Mouse (Mus musculus) neural tube, embryonic 15.5 days (tissue): ENCODE results near the gene Ntn4. TPM values are rescaled to one million over a fixed set of nuclear protein-coding genes. Genes with fewer than 3 reads are reported as not detected.
A peak's percentile ranks its signal among the peaks of the same experiment; 100 is the strongest.

Experiments
- ATAC-seq: fragments of 200-750 bp; cut with Nextera tagmentation; 2 replicates; pipeline ENCODE4 v1.8.0; 2017; ENCODE audit warnings: mild to moderate bottlenecking, moderate TSS enrichment, moderate library complexity; ENCODE audit not compliant: low FRiP score
- H3K27ac ChIP-seq: fragments of 300-500 bp; sonication (generic); replicated peaks from 2 replicates; pipeline ENCODE4 v1.5.1; 2015; ENCODE audit warnings: mild to moderate bottlenecking, inconsistent platforms
- H3K27me3 ChIP-seq: fragments of 300-500 bp; sonication (generic); replicated peaks from 2 replicates; pipeline ENCODE4 v1.6.1; 2015; ENCODE audit warnings: inconsistent platforms
- H3K36me3 ChIP-seq: fragments of 300-500 bp; sonication (generic); 2 replicates; pipeline ENCODE4 v1.6.1; 2015; ENCODE audit warnings: inconsistent platforms
- H3K4me1 ChIP-seq: fragments of 300-500 bp; sonication (generic); 2 replicates; pipeline ENCODE4 v1.6.1; 2015; ENCODE audit warnings: inconsistent platforms
- H3K4me2 ChIP-seq: fragments of 300-500 bp; sonication (generic); 2 replicates; pipeline ENCODE4 v1.6.1; 2015; ENCODE audit warnings: inconsistent platforms, mild to moderate bottlenecking, moderate library complexity
- H3K4me3 ChIP-seq: fragments of 300-500 bp; sonication (generic); replicated peaks from 2 replicates; pipeline ENCODE4 v1.5.1; 2015; ENCODE audit warnings: mild to moderate bottlenecking, inconsistent platforms
- H3K9ac ChIP-seq: fragments of 300-500 bp; sonication (generic); replicated peaks from 2 replicates; pipeline ENCODE4 v1.6.1; 2015; ENCODE audit warnings: mild to moderate bottlenecking, inconsistent platforms
- H3K9me3 ChIP-seq: fragments of 300-500 bp; sonication (generic); replicated peaks from 2 replicates; pipeline ENCODE4 v1.6.1; 2016; ENCODE audit warnings: inconsistent platforms
- WGBS: fragments of 180-500 bp; shearing (Covaris S2); methylation state at CpG from one replicate; pipeline ENCODE4 v1.1.7; 2015; ENCODE audit warnings: mixed read lengths; 5-methylcytosine and 5-hydroxymethylcytosine counted together
- polyA plus RNA-seq: library from polyadenylated mRNA; unstranded; fragments of >200 nt; fragmentation: Nextera tagmentation; extraction: Ambion mirVana; gene quantifications from 2 replicates; pipeline ENCODE4 v1.2.1, GENCODE M21; 2015

Gene Ntn4
- polyA plus RNA-seq, 1 experiment from 2014 or later = 0.59 TPM

DNA sequence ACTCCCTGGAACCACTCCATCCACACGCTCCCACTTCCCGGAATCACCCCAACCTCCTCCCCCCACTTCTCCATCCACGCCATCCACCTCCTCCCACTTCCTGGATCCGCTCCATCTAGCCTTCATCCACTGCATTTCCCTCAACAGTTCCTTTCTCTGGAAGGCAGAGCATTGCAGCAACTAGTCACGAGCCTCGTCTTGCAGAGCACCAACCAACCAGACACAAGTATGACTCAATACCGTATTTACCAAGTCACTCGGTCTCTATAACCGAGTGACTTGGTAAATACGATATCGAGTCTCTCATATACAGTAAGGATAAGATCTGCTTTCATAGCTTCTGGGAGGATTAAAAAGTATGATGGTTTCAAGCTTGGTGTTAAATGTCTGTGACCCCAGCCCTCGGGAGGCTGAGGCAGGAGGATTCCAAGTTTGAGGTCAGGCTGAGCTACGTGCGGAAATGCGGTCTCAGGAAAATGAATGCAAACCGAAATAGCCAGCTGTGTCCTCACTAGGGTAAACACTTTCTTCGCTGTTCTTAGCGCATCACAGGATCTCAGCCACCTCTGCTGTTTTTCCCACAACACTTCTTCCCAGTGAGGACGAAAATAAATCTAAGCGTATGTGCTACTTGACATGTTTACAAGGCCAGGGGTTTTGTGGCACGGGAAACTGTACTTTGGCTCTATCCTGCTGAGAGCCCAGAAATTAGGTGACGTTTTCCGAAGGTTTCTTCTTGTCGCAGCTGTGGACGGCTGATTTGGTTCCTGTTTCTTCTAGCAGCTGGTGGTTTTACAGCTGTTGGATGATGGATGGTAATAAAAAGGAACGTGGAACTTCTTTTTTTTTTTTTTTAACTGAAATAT lies 48.1 kb downstream of the Ntn4 start:
- ATAC-seq = no peak
- no peak overlapping the region for H3K4me2 ChIP-seq
- no peak overlapping the region for H3K4me3 ChIP-seq
- no peak overlapping the region for H3K9ac ChIP-seq
- H3K27ac ChIP-seq = no peak overlapping the region
- no peaks in the 10 kb centered on the region for H3K27me3 ChIP-seq
- H3K9me3 ChIP-seq = no peaks in the 10 kb centered on the region
- 73% methylated on average over 26 of the region's 26 CpGs for WGBS
- H3K4me1 ChIP-seq = 0 out of 2 replicates have a peak, but pooled peaks cover 4% of the 10 kb centered on the region
- H3K36me3 ChIP-seq = peaks cover 4% of the 10 kb centered on the region

DNA sequence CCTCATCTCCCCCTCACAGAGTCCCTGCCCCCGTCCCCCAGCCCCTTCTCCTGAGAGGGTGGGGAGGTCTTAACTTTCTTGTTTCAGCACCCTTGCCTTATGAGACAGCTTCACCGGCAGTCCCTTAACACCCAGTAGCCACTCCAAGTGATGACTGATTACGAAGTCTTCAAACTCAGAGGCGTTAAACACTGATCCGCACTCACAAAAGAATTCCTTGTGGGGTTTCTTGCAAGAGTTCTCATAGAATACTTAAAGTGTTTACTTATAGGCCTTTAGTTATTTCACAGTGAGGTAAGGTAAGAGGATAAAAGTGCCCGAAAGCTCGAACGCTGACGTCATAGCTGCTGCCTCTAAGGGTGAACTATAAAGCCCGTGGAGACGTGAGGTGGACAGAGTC lies 50.9 kb downstream of the Ntn4 start:
- no peaks in the 10 kb centered on the region for H3K27me3 ChIP-seq
- WGBS = 73% methylated on average over 11 of the region's 11 CpGs
- no peaks in the 10 kb centered on the region for H3K9me3 ChIP-seq
- no peak overlapping the region for H3K4me3 ChIP-seq
- no peak for ATAC-seq
- H3K36me3 ChIP-seq = no peaks in the 10 kb centered on the region
- H3K4me2 ChIP-seq = no peak overlapping the region
- H3K4me1 ChIP-seq = 0 out of 2 replicates have a peak, but pooled peaks cover 4% of the 10 kb centered on the region
- no peak overlapping the region for H3K27ac ChIP-seq
- H3K9ac ChIP-seq = no peak overlapping the region

GRCm38 (mm10) chr10:93695043-93695791 lies 54.7 kb downstream of the Ntn4 start:
- no peak overlapping the region for H3K27ac ChIP-seq
- H3K4me1 ChIP-seq = no peaks in the 10 kb centered on the region
- H3K4me2 ChIP-seq = peak overlapping the region; percentile 11; the same call in 1 of the 2 replicates
- no peak for ATAC-seq
- no peaks in the 10 kb centered on the region for H3K36me3 ChIP-seq
- no peak overlapping the region for H3K9ac ChIP-seq
- WGBS = 57% methylated on average over 21 of the region's 21 CpGs
- H3K27me3 ChIP-seq = no peaks in the 10 kb centered on the region
- H3K9me3 ChIP-seq = no peaks in the 10 kb centered on the region
- H3K4me3 ChIP-seq = no peak overlapping the region

GRCm38 (mm10) chr10:93696001-93696400 lies 55.5 kb downstream of the Ntn4 start:
- Histone ChIP-seq H3K4me3 (no peak overlapping the region), H3K9ac (no peak overlapping the region), H3K36me3 (no peaks in the 10 kb centered on the region), H3K27me3 (no peaks in the 10 kb centered on the region), H3K4me2 (no peak overlapping the region), H3K4me1 (no peaks in the 10 kb centered on the region), H3K9me3 (no peaks in the 10 kb centered on the region), H3K27ac (no peak overlapping the region)
- no peak for ATAC-seq
- WGBS = 95% methylated on average over 4 of the region's 4 CpGs

- Histone ChIP-seq H3K4me3 (no peak overlapping the region), H3K27me3 (no peaks in the 10 kb centered on the region), H3K4me2 (no peak overlapping the region), H3K4me1 (no peaks in the 10 kb centered on the region), H3K36me3 (no peaks in the 10 kb centered on the region), H3K9me3 (no peaks in the 10 kb centered on the region), H3K27ac (no peak overlapping the region), H3K9ac (no peak overlapping the region)
- 92% methylated on average over 10 of the region's 10 CpGs for WGBS
- ATAC-seq = no peak
These were observed 57.5 kb downstream of the Ntn4 start for GRCm38 (mm10) chr10:93697866-93698483.

DNA sequence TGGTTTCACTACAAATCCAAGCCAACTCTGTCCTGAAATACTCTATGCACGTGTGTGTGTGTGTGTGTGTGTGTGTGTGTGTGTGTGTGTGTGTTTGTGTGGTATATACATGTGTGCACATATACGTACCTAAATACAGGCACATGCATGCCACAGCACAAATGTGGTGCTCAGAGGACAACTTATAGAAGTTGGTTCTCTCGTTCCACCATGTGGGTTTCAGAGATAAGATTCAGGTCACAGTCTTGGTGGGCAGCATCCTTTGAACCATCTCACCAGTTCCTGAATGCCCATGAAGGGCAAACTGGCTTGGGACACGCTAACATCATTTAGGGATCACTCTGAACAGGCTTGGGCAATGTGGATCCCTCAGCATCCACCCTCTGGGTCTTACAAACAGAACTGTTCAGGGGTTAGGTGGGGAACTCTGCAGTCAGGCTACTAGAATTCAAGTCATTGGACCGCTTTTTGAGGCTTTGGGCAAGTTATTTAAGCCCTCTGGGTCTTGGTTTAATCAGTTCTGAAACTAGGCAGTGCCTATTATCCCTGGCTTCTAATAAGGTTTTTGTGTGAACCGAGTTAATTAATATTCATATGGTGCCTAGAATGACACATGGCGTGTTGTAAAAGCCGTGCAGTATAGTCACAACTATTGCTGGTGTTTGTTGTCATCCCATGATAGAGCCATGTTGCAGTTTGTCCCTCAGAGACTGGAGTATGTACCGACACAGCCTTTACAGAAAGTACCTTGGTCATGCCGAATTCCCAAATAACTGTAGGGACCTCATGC lies 59.4 kb downstream of the Ntn4 start:
- Histone ChIP-seq H3K9ac (no peak overlapping the region), H3K4me1 (no peaks in the 10 kb centered on the region), H3K9me3 (no peaks in the 10 kb centered on the region), H3K4me3 (no peak overlapping the region), H3K27ac (no peak overlapping the region), H3K36me3 (no peaks in the 10 kb centered on the region), H3K4me2 (no peak overlapping the region), H3K27me3 (no peaks in the 10 kb centered on the region)
- 73% methylated on average over 10 of the region's 10 CpGs for WGBS
- ATAC-seq = no peak

- Histone ChIP-seq H3K4me1 (no peaks in the 10 kb centered on the region), H3K36me3 (no peaks in the 10 kb centered on the region), H3K9ac (no peak overlapping the region), H3K27ac (no peak overlapping the region), H3K9me3 (no peaks in the 10 kb centered on the region), H3K27me3 (no peaks in the 10 kb centered on the region), H3K4me2 (no peak overlapping the region), H3K4me3 (no peak overlapping the region)
- WGBS = 80% methylated on average over 21 of the region's 21 CpGs
- no peak for ATAC-seq
These were observed 60.3 kb downstream of the Ntn4 start for GRCm38 (mm10) chr10:93700589-93701363.

GRCm38 (mm10) chr10:93703946-93704345 lies 63.5 kb downstream of the Ntn4 start:
- WGBS = 92% methylated on average over 4 of the region's 4 CpGs
- Histone ChIP-seq H3K4me2 (no peak overlapping the region), H3K27me3 (no peaks in the 10 kb centered on the region), H3K9ac (no peak overlapping the region), H3K4me3 (no peak overlapping the region), H3K36me3 (no peaks in the 10 kb centered on the region), H3K4me1 (no peaks in the 10 kb centered on the region), H3K9me3 (no peaks in the 10 kb centered on the region), H3K27ac (no peak overlapping the region)
- no peak for ATAC-seq

DNA sequence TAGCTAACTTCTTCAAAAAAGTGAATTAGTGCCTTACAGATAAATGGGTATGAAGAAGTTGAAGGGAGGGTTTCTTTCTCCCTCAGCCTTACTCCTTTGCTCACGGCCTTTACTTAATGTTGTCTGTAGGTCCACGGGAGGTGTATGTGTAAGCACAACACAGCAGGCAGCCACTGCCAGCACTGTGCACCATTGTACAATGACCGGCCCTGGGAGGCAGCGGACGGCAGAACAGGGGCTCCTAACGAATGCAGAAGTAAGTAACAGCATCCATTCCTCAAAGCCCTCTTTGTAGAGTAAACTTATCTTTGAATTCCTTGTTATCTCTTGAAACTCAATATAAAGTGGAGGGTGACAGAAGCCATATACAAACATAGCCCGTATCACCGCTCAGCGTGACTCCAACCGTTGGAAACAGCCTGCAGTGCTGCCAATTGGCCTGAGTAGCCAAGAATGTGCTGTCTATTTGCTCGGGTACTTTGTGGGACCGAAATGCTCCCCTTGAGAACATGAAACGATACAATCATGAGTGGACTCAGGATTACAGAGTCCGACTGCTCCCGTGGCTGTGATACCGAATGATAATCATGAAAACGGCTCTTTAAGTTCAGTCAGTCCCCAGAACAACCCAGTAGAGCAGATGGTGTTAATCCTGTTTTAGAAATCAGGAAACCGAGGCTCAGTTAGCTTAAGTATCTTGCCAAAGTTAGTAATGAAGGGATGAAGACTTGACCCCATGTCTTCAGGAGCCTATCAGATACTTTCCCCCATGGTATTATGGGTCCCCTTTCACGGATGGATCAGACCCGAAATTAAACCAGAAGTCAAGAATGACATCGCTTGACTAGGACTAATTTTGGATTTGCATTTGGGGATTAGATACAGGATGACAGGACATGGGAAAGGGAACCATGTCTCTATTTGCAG lies 66.9 kb downstream of the Ntn4 start:
- no peak overlapping the region for H3K4me2 ChIP-seq
- no peak for ATAC-seq

GRCm38 (mm10) chr10:93708076-93708473 lies 67.6 kb downstream of the Ntn4 start:
- ATAC-seq = no peak
- no peak overlapping the region for H3K9ac ChIP-seq
- 90% methylated on average over 6 of the region's 6 CpGs for WGBS
- H3K4me2 ChIP-seq = no peak overlapping the region
- peaks cover 20% of the 10 kb centered on the region for H3K36me3 ChIP-seq
- no peaks in the 10 kb centered on the region for H3K27me3 ChIP-seq
- H3K9me3 ChIP-seq = no peaks in the 10 kb centered on the region
- no peak overlapping the region for H3K27ac ChIP-seq
- H3K4me1 ChIP-seq = no peaks in the 10 kb centered on the region
- H3K4me3 ChIP-seq = no peak overlapping the region

More for the DNA sequence above, 66.9 kb downstream of the Ntn4 start:
- Histone ChIP-seq H3K4me1 (no peaks in the 10 kb centered on the region), H3K9ac (no peak overlapping the region), H3K4me3 (no peak overlapping the region), H3K27ac (no peak overlapping the region), H3K27me3 (no peaks in the 10 kb centered on the region), H3K9me3 (no peaks in the 10 kb centered on the region), H3K36me3 (peaks cover 20% of the 10 kb centered on the region)
- 58% methylated on average over 21 of the region's 21 CpGs for WGBS
